30 mouse cellular contexts compared by ENCODE assay signal in the genomic region with DNA sequence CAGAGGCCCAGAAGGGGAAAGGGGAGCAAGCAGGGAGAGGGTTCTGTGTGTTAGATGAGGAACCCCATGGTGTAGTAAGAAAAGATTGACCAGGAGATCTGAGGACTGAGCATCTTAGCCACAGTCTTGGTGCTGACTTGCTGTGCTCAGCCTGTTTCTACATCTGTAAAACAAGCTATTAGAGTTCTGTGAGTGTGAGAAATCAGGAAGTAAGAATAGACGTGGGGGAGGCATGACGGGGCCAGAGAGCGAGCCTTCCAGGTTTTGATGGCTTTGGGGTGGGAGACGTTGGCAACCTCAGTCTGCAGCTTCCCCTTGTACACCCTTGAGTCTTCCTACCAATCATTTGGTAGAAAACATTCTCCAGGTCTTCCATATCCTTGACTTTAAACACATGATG. TPM values are rescaled to one million over a fixed set of nuclear protein-coding genes. Genes with fewer than 3 reads are reported as not detected.
DNase-seq lines count a peak whose midpoint lies in the region; ATAC-seq and TF ChIP-seq lines count a peak whose summit lies in the region.
"Had no signal": no experiment of that assay in that cellular context is flagged by ENCODE, and none has a peak within 500 bp of the region (broad histone marks: within the 10 kb centered on the region; RNA-seq: fewer than 3 reads in every experiment).

No protein-coding gene starts in this region.

- 83% methylated on average over 4 of the region's 4 CpGs for WGBS in embryonic facial prominence, embryonic 12.5 days
- 87% methylated on average over 4 of the region's 4 CpGs for WGBS in embryonic facial prominence, embryonic 10.5 days
- WGBS in liver, postnatal 0 days (ENCODE audit: insufficient replicate concordance): 33% methylated on average over 4 of the region's 4 CpGs
- 8% methylated on average over 4 of the region's 4 CpGs for WGBS in spleen, adult 2 months

- no peak for TF ChIP-seq POLR2A in spleen, adult 2 months (IDR thresholded peaks at IDR 0.05; ENCODE audit: low read depth, low read length)

- no peak for TF ChIP-seq CTCF in liver, postnatal 0 days (IDR thresholded peaks at IDR 0.05; ENCODE audit: low read depth)
- no peak for TF ChIP-seq CTCF in spleen, adult 2 months (IDR thresholded peaks at IDR 0.05; ENCODE audit: extremely low read depth, insufficient read depth, insufficient read length, insufficient replicate concordance)

- H3K4me1 ChIP-seq in embryonic facial prominence, embryonic 12.5 days: no peaks in the 10 kb centered on the region
- H3K4me1 ChIP-seq in embryonic facial prominence, embryonic 10.5 days: no peaks in the 10 kb centered on the region; the same call in 1 of the 2 replicates
- peaks cover 19% of the 10 kb centered on the region for H3K4me1 ChIP-seq in liver, postnatal 0 days (ENCODE audit: insufficient read depth)
- H3K4me1 ChIP-seq in spleen, adult 2 months (ENCODE audit: control insufficient read depth, insufficient read depth, insufficient read length): no peaks in the 10 kb centered on the region
- H3K4me1 ChIP-seq: embryonic facial prominence, embryonic 13.5 days; embryonic facial prominence, embryonic 15.5 days; forebrain, embryonic 10.5 days; forebrain, embryonic 12.5 days had no signal

- no peak overlapping the region for H3K9ac ChIP-seq in embryonic facial prominence, embryonic 12.5 days
- H3K9ac ChIP-seq in liver, postnatal 0 days (replicated peaks): no peak overlapping the region
- H3K9ac ChIP-seq: embryonic facial prominence, embryonic 13.5 days; embryonic facial prominence, embryonic 15.5 days; forebrain, embryonic 12.5 days had no signal

- TF ChIP-seq EP300 in liver, postnatal 0 days (IDR thresholded peaks at IDR 0.05; ENCODE audit: low read depth): no peak

- no peaks in the 10 kb centered on the region for H3K27me3 ChIP-seq in embryonic facial prominence, embryonic 12.5 days
- 0 out of 2 replicates have a peak, but pooled peaks cover 8% of the 10 kb centered on the region for H3K27me3 ChIP-seq in embryonic facial prominence, embryonic 10.5 days (replicated peaks; ENCODE audit: low read depth, poor library complexity, severe bottlenecking)
- no peaks in the 10 kb centered on the region for H3K27me3 ChIP-seq in liver, postnatal 0 days (ENCODE audit: insufficient read depth, low read length)
- H3K27me3 ChIP-seq in spleen, adult 2 months (ENCODE audit: control insufficient read depth, insufficient read depth, low read length): no peaks in the 10 kb centered on the region
- H3K27me3 ChIP-seq: CH12.LX; embryonic facial prominence, embryonic 15.5 days; Patski had no signal

- H3K9me3 ChIP-seq in embryonic facial prominence, embryonic 12.5 days: no peaks in the 10 kb centered on the region
- no peaks in the 10 kb centered on the region for H3K9me3 ChIP-seq in embryonic facial prominence, embryonic 10.5 days
- H3K9me3 ChIP-seq in liver, postnatal 0 days (ENCODE audit: low read length): no peaks in the 10 kb centered on the region
- H3K9me3 ChIP-seq: embryonic facial prominence, embryonic 13.5 days; embryonic facial prominence, embryonic 15.5 days; forebrain, embryonic 10.5 days; forebrain, embryonic 12.5 days; G1E had no signal

- peaks cover 29% of the 10 kb centered on the region for H3K36me3 ChIP-seq in embryonic facial prominence, embryonic 12.5 days
- H3K36me3 ChIP-seq in embryonic facial prominence, embryonic 10.5 days (replicated peaks): peaks cover 51% of the 10 kb centered on the region
- peaks cover 36% of the 10 kb centered on the region for H3K36me3 ChIP-seq in liver, postnatal 0 days (replicated peaks; ENCODE audit: insufficient read depth, low read length)
- peaks cover 8% of the 10 kb centered on the region for H3K36me3 ChIP-seq in spleen, adult 2 months (ENCODE audit: control insufficient read depth, insufficient read depth, low read length)

- 0 out of 2 replicates have a peak overlapping the region, but pooled peaks have one; percentile 36 for H3K27ac ChIP-seq in embryonic facial prominence, embryonic 12.5 days
- H3K27ac ChIP-seq in embryonic facial prominence, embryonic 10.5 days (replicated peaks): no peak overlapping the region
- H3K27ac ChIP-seq in liver, postnatal 0 days (ENCODE audit: low read depth): 0 out of 2 replicates have a peak overlapping the region, but pooled peaks have one; percentile 29
- H3K27ac ChIP-seq in spleen, adult 2 months (ENCODE audit: insufficient read depth, low read length): peak overlapping the region; percentile 27; the same call in 1 of the 2 replicates
- H3K27ac ChIP-seq: embryonic facial prominence, embryonic 13.5 days; embryonic facial prominence, embryonic 15.5 days; forebrain, embryonic 10.5 days; forebrain, embryonic 12.5 days had no signal

- ATAC-seq in embryonic facial prominence, embryonic 12.5 days (ENCODE audit: insufficient number of reproducible peaks, insufficient read depth, low FRiP score, low TSS enrichment): no peak
- ATAC-seq in liver, postnatal 0 days: no peak
- ATAC-seq in megakaryocyte progenitor cell, adult 5-6 weeks (replicated peaks; ENCODE audit: poor library complexity): peak; percentile 53
- ATAC-seq: activated CD4-positive, CD25-positive, alpha-beta regulatory T cell, adult 4 months; CD4-positive, CD25-positive, alpha-beta regulatory T cell, adult 4 months; forebrain, embryonic 14.5 days; forebrain, embryonic 16.5 days; Patski had no signal

- DNase-seq in embryonic facial prominence, embryonic 10.5 days (ENCODE audit: low spot score): no peak
- DNase-seq in liver, postnatal 0 days: peak; percentile 10
- DNase-seq in liver: no peak
- no peak for DNase-seq in spleen, adult 2 months (ENCODE audit: low read depth in 1 of 2, low spot score in 2 of 2)
- no peak for DNase-seq in spleen, postnatal 14 days (ENCODE audit: low spot score in 2 of 2)
- no peak for DNase-seq in frontal cortex, postnatal 14 days (ENCODE audit: low spot score in 2 of 2)
- DNase-seq: adrenal gland, adult 8-10 months; adrenal gland, postnatal 14 days; adrenal gland, postnatal 36 days; B cell, adult 2 months; cerebellum, adult 11-12 months; cerebellum, adult 2 months; cerebellum, adult 9-10 months; cerebellum, postnatal 10 days; cerebellum, postnatal 25 days; embryo, embryonic 11 days had no signal

- H3K4me3 ChIP-seq in embryonic facial prominence, embryonic 12.5 days: no peak overlapping the region
- H3K4me3 ChIP-seq in embryonic facial prominence, embryonic 10.5 days: no peak overlapping the region
- H3K4me3 ChIP-seq in liver, postnatal 0 days (ENCODE audit: low read depth, low read length): no peak overlapping the region
- H3K4me3 ChIP-seq in spleen, adult 2 months (ENCODE audit: extremely low read depth, insufficient read depth, insufficient read length): no peak overlapping the region
- H3K4me3 ChIP-seq: embryonic facial prominence, embryonic 13.5 days; embryonic facial prominence, embryonic 15.5 days; erythroblast, embryonic 14.5 days; forebrain, embryonic 10.5 days; forebrain, embryonic 12.5 days had no signal

- H3K4me2 ChIP-seq in embryonic facial prominence, embryonic 12.5 days (replicated peaks): no peak overlapping the region
- no peak overlapping the region for H3K4me2 ChIP-seq in liver, postnatal 0 days (ENCODE audit: low read depth, low read length)
- H3K4me2 ChIP-seq: embryonic facial prominence, embryonic 13.5 days; embryonic facial prominence, embryonic 15.5 days; forebrain, embryonic 12.5 days had no signal

RNA-seq across cellular contexts. Expression of a gene that starts 3.6 kb away (rescaled TPM):
- 1.1 and 1.7 TPM in 2 replicates for polyA plus RNA-seq in embryonic facial prominence, embryonic 12.5 days (2016; fragmentation: Nextera tagmentation; extraction: Ambion mirVana)
- polyA plus RNA-seq in embryonic facial prominence, embryonic 10.5 days (2016; fragmentation: Nextera tagmentation; extraction: Ambion mirVana): 2.1 and 2.6 TPM in 2 replicates
- 744 and 847 TPM in 2 replicates for polyA plus RNA-seq in liver, postnatal 0 days (2015; fragmentation: Nextera tagmentation; extraction: Ambion mirVana)
- 22.8 and 25.3 TPM in 2 replicates for polyA plus RNA-seq in spleen, adult 2 months (2012; rRNA removed)
- not detected in 2 replicates for total RNA-seq in megakaryocyte progenitor cell, adult 5-6 weeks (2015)
- not detected in 2 replicates for total RNA-seq in megakaryocyte progenitor cell, adult 5-6 weeks (2017)
- total RNA-seq: G1E had no signal
- polyA plus RNA-seq: G1E had no signal

RNA-seq across cellular contexts. Expression of a gene that starts 8.5 kb away (rescaled TPM):
- 127 and 134 TPM in 2 replicates for polyA plus RNA-seq in embryonic facial prominence, embryonic 12.5 days (2016; fragmentation: Nextera tagmentation; extraction: Ambion mirVana)
- polyA plus RNA-seq in embryonic facial prominence, embryonic 10.5 days (2016; fragmentation: Nextera tagmentation; extraction: Ambion mirVana): 129 and 144 TPM in 2 replicates
- polyA plus RNA-seq in liver, postnatal 0 days (2015; fragmentation: Nextera tagmentation; extraction: Ambion mirVana): 26.1 and 26.5 TPM in 2 replicates
- 14.1 and 15.0 TPM in 2 replicates for polyA plus RNA-seq in spleen, adult 2 months (2012; rRNA removed)
- 65.8 and 70.7 TPM in 2 replicates for total RNA-seq in megakaryocyte progenitor cell, adult 5-6 weeks (2015)
- total RNA-seq in megakaryocyte progenitor cell, adult 5-6 weeks (2017): 39.9 and 40.8 TPM in 2 replicates

RNA-seq across cellular contexts. Expression of a gene that starts 8.7 kb away (rescaled TPM):
- polyA plus RNA-seq in embryonic facial prominence, embryonic 12.5 days (2016; fragmentation: Nextera tagmentation; extraction: Ambion mirVana): 61.6 and 64.3 TPM in 2 replicates
- polyA plus RNA-seq in embryonic facial prominence, embryonic 10.5 days (2016; fragmentation: Nextera tagmentation; extraction: Ambion mirVana): 57.1 and 57.3 TPM in 2 replicates
- 14.1 and 15.4 TPM in 2 replicates for polyA plus RNA-seq in liver, postnatal 0 days (2015; fragmentation: Nextera tagmentation; extraction: Ambion mirVana)
- 81.7 and 110 TPM in 2 replicates for polyA plus RNA-seq in spleen, adult 2 months (2012; rRNA removed)
- total RNA-seq in megakaryocyte progenitor cell, adult 5-6 weeks (2015): 10.2 and 12.8 TPM in 2 replicates
- total RNA-seq in megakaryocyte progenitor cell, adult 5-6 weeks (2017): 31.2 and 35.7 TPM in 2 replicates

RNA-seq across cellular contexts. Expression of a gene that starts 20.6 kb away (rescaled TPM):
- polyA plus RNA-seq in embryonic facial prominence, embryonic 12.5 days (2016; fragmentation: Nextera tagmentation; extraction: Ambion mirVana): 8.6 and 8.9 TPM in 2 replicates
- 4.8 and 6.2 TPM in 2 replicates for polyA plus RNA-seq in embryonic facial prominence, embryonic 10.5 days (2016; fragmentation: Nextera tagmentation; extraction: Ambion mirVana)
- 0.33 and 0.46 TPM in 2 replicates for polyA plus RNA-seq in liver, postnatal 0 days (2015; fragmentation: Nextera tagmentation; extraction: Ambion mirVana)
- polyA plus RNA-seq in spleen, adult 2 months (2012; rRNA removed): 12.0 and 13.1 TPM in 2 replicates
- total RNA-seq in megakaryocyte progenitor cell, adult 5-6 weeks (2015): 7.7 and 9.9 TPM in 2 replicates
- total RNA-seq in megakaryocyte progenitor cell, adult 5-6 weeks (2017): 13.6 and 15.1 TPM in 2 replicates
- polyA plus RNA-seq: activated CD4-positive, CD25-positive, alpha-beta regulatory T cell, adult 4 months; CD4-positive, CD25-positive, alpha-beta regulatory T cell, adult 4 months had no signal

RNA-seq across cellular contexts. Expression of a gene that starts 21.9 kb away (rescaled TPM):
- 65.5 and 77.7 TPM in 2 replicates for polyA plus RNA-seq in embryonic facial prominence, embryonic 12.5 days (2016; fragmentation: Nextera tagmentation; extraction: Ambion mirVana)
- polyA plus RNA-seq in embryonic facial prominence, embryonic 10.5 days (2016; fragmentation: Nextera tagmentation; extraction: Ambion mirVana): 78.1 and 88.8 TPM in 2 replicates
- 17.6 and 19.2 TPM in 2 replicates for polyA plus RNA-seq in liver, postnatal 0 days (2015; fragmentation: Nextera tagmentation; extraction: Ambion mirVana)
- 54.2 and 68.3 TPM in 2 replicates for polyA plus RNA-seq in spleen, adult 2 months (2012; rRNA removed)
- 20.2 and 33.2 TPM in 2 replicates for total RNA-seq in megakaryocyte progenitor cell, adult 5-6 weeks (2015)
- total RNA-seq in megakaryocyte progenitor cell, adult 5-6 weeks (2017): 18.8 and 28.9 TPM in 2 replicates

Comparison
In these comparisons a context has a peak if more than half of its experiments do, and no peak if none do; other contexts are left out.
1. RNA of a gene that starts 3.6 kb away (polyA plus RNA-seq): 744 to 847 TPM in liver, postnatal 0 days; 22.8 to 25.3 TPM in spleen, adult 2 months, 2.1 to 2.6 TPM in embryonic facial prominence, embryonic 10.5 days and 1.1 to 1.7 TPM in embryonic facial prominence, embryonic 12.5 days; every median in the first group is over 10 times any median in the second.